Mouse (Mus musculus) heart, postnatal 0 days (tissue): ENCODE results near the gene Lrtm1.

Experiments
- CTCF ChIP-seq: IDR thresholded peaks from 2 replicates; pipeline ENCODE4 v1.5.1; 2016; ENCODE audit warnings: antibody characterized with exemption, control low read depth, low read depth
- EP300 ChIP-seq: IDR thresholded peaks from 2 replicates; pipeline ENCODE4 v1.6.1; 2016; ENCODE audit warnings: antibody characterized with exemption, low read depth

GRCm38 (mm10) chr14:29009644-29010043 lies 8.4 kb upstream of the Lrtm1 start:
- TF ChIP-seq CTCF (no peak), EP300 (no peak)
